Mouse (Mus musculus): Measurements from ENCODE around the gene Gm21477. TPM values are rescaled to one million over a fixed set of nuclear protein-coding genes. Genes with fewer than 3 reads are reported as not detected.
"Not testable (repeated sequence)": the region's sequence is repeated elsewhere in the genome, so short reads cannot be mapped to it uniquely, and the experiment has no call there.

Gm21477 gene
- total RNA-seq (2014; fragmentation: Nextera tagmentation) (not detected in 2 replicates), total RNA-seq (2017) (not detected in 2 replicates), polyA plus RNA-seq (2012) (not detected in 2 replicates)

GRCm38 (mm10) chrY:87116521-87116920, at the start of gene Gm21477:
TSS of gene Gm21477 (plus strand) at chrY:87116821.
- ATAC-seq (ENCODE audit: extremely low read depth, insufficient number of reproducible peaks, low FRiP score, poor library complexity, severe bottlenecking); DNase-seq (ENCODE audit: low spot score); H3K4me3 ChIP-seq (ENCODE audit: low read depth, low read length): not testable (repeated sequence)

More at GRCm38 (mm10) chrY:87116521-87116920, at the start of gene Gm21477:
- H3K4me1 ChIP-seq (ENCODE audit: insufficient read depth, low read depth, low read length); H3K27me3 ChIP-seq (ENCODE audit: insufficient read depth, low read length); H3K36me3 ChIP-seq (replicated peaks); H3K9me3 ChIP-seq (replicated peaks): not testable (repeated sequence)

Data from G1E (cell line).